Mouse (Mus musculus) adrenal gland, postnatal 36 days (tissue): Measurements from ENCODE around the gene Pspn. TPM values are rescaled to one million over a fixed set of nuclear protein-coding genes. Genes with fewer than 3 reads are reported as not detected.

ENCODE experiments used
- DNase-seq, 2 experiments: peaks; one replicate each; pipeline ENCODE4 v3.0.0; 2021; ENCODE audit warnings: mixed read lengths in 1 of 2
- total RNA-seq, 2 experiments: library from RNA; stranded (reverse); gene quantifications; 2 replicates each; pipeline ENCODE4 v1.2.3; 2021

Gene Pspn
- total RNA-seq, 2 experiments from 2014 or later, result 0.76 to 2.7 TPM

- peak in 1 of 2 experiments; percentile 48 for DNase-seq
Measured at GRCm38 (mm10) chr17:56996506-56996905, 3.3 kb downstream of the Pspn start.

DNA sequence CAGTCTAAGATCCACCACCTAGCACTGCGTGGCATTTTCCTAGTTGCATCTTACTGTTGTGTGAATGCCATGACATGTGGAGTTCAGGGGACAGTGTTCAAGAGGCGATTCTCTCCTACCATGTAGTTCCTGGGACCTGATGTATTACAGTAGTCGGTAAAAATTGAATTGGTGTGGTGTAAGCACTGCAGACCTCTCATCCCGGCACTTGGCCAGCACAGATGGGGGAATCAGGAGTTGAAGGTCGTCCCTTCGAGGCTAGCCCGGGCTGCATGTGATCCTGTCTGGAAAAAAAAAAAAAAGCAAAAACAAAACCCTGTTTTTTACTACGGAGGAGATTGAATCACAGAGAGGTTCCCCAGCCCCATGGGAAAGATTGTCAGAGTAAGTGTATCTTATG, 4.8 kb downstream of the Pspn start:
- DNase-seq, result peak; percentile 63 to 64

GRCm38 (mm10) chr17:56990966-56991365, 8.9 kb downstream of the Pspn start:
- DNase-seq, result no peak

DNA sequence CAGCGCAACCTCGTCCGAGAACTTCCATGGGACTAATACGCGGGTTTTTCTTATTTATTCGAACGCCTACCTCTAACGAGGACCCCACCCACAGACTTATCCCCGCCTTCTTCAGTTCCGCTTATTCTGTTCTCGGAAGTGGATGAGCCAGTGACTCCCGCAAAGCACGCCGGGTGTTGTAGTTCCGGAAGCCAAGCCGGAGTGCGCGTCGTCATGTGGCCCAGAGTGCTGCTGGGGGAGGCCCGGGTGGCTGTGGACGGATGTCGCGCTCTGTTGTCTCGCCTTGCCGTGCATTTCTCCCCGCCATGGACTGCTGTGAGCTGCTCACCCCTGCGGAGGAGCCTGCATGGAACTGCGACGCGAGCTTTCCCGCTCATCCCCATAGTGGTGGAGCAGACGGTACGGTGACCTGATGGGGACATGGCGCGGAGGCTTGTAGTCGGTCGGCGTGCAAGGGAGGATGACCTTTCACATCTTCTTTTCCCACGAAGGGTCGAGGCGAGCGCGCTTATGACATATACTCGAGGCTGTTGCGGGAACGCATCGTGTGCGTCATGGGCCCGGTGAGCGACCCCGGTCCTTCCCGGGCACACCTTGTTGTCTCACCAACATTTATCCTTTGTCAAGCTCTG, 9.6 kb downstream of the Pspn start, which contains the start of gene Clpp:
Gene Clpp (plus strand): TSS at position 191 of the 632 bp plus-strand sequence.
- peak; percentile 95 to 96 for DNase-seq

GRCm38 (mm10) chr17:56989467-56990114, 10.2 kb downstream of the Pspn start:
- peak; percentile 77 to 81 for DNase-seq

DNA sequence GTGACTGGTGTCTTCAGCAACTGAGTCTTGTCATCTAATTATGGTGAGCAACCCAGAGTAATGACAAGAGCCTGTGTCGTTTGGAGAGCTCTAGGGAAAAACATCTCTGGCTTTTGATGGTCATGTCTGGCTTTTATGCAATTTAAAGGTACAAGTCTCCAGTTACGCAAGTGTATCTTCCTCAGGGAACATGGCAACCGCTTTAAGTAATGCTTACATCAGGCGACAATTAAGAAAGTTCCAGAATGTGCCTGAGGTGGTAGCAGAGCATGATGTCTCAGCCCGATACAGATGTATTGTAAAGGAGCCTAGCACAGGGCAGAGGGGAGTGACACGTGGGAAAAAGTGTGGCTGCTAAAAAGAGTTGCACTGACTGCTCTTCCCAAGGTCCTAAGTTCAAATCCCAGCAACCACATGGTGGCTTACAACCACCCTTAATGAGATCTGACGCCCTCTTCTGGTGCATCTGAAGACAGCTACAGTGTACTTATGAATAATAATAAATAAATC, 10.8 kb downstream of the Pspn start:
- no peak for DNase-seq

- DNase-seq, result no peak
Measured at GRCm38 (mm10) chr17:56988441-56988840, 11.4 kb downstream of the Pspn start.

DNA sequence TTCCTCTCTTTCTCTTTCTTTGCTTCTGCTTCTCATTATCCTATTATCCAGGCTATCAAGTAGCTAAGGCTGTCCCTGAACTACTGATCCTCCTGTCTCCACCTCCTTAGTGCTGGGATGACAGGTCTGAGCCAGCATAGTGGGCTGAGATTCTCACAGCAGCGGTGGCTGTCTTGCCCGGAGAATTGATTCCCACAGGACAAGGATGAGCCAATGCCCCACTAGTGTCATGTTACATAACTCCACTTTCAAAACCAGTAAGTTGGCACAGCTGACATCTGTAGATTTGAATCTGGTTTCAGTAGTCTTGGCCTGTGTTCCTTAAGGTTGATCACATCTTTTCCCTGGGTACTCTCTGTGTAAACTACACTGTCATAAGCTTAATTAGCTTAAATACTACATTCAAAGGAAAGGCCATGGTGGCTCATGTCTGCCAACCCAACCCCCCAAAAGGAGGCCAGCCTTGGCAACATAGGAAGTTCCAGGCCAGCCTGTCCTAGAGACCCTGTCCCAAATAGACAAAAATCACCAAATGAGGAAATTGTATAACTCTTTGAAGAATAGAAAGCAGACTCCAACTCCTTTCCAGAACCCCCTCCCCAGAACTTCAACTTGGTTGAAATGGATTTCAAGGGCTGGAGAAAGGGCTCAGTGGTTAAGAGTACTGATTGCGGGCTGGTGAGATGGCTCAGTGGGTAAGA, 13.6 kb downstream of the Pspn start:
- DNase-seq, result no peak

GRCm38 (mm10) chr17:56985656-56986055, 14.2 kb downstream of the Pspn start:
- DNase-seq, result no peak

GRCm38 (mm10) chr17:56984886-56985285, 14.9 kb downstream of the Pspn start:
- no peak for DNase-seq

DNA sequence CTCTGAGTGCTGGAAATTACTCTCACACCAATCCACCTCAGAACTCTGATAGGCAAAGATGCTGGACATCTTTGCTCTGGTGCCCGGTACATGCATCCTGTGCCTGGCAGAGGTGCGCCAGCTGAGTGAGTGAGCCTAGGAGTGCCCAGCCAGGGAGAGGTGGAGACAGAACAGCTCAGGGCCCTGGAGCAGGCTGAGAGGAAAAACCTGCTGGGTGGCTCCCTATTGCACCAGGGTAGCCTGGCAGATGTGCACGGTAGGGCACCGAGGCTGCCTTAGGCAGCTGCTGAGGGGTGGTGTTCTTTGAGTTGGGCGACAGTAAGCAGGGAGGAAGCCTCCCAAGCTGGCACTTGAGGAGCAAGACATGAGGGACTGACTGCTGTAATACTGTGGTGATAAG, 17.8 kb downstream of the Pspn start, which contains the start of gene Acer1:
Gene Acer1 (minus strand): TSS at position 114 of the 400 bp plus-strand sequence.
- no peak for DNase-seq

DNA sequence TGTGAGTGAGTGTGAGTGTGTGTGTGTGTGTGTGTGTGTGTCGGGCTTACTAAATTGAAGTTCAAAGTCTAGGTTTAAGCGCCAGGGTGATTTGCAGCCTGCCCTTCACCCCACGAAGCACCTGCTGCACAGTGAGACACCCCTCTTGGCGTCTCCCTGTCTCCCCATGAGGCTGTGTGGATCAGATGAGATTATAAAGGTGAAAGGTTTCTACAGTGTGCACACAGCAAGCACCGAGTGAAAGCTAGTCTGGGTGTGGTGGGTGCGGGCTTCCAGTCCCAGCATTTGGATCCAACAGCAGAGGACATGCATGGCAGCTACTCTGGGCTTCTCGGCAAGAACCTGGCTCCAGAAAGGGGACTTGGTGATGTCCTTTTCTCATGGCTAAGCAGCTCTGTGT, 18.8 kb downstream of the Pspn start:
- DNase-seq, result no peak

DNA sequence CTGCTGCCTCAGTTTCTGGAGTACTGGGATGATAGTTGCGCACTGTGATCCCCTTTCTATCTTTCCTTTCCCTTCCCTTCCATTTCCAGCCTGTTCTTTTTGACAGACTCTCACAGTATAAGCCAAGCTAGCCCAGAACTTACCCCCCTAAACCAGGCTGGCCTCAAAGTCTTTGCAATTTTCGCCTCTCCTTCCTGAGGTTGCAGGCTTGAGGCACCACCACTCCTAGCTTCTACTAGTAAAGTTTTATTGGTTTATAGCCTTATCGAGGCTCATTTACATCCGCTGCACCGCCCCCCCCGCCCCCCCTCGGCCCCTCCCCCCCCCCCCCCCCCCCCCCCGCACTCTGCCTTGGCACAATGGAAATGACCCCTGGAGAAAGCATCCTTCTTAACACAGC, 20.3 kb downstream of the Pspn start:
- DNase-seq, result no peak

GRCm38 (mm10) chr17:56976531-56977390, 23.1 kb downstream of the Pspn start:
- DNase-seq, result no peak

GRCm38 (mm10) chr17:56975391-56975790, 24.4 kb downstream of the Pspn start:
- no peak for DNase-seq

GRCm38 (mm10) chr17:56974708-56975240, 25.0 kb downstream of the Pspn start:
- no peak for DNase-seq

- no peak for DNase-seq
Measured at GRCm38 (mm10) chr17:56973956-56974707, 25.7 kb downstream of the Pspn start.

DNA sequence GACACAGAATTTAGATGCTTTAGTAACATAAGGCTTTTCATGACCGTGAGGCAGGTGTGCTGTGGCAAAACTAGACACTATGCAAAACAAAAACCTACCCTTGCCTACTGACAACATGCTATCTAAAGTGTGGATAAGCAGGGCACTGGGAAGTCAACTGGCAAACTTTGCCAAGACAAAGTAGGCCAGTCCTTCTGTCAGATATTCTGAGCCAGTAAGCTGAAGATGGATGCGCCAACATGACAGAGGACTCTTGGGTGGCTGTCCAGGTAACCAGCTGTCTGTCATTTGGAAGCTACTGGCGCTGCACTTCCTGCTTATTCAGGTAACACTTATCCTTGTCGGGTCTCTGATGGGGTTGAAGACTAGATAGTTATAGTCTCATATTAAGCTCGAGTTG, 29.7 kb downstream of the Pspn start:
- no peak for DNase-seq

DNA sequence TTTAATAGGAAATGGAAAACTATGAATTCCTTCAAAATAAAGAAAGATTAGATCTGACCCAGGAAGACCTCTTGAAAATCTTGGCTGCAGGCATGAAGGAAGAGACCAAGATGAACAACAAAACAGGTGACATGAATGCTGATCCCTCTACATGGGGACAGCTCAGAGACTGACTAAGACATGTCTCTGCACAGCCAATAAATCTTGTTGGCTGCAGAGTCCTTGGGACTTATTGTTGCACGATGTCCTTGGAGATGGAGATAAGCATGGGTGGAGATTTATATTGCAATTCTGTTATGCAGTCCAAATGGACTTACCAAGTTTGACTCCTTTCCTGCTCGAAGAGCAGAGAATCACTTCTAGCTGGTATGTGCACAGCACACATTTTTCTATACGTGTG, 30.5 kb downstream of the Pspn start:
- peak; percentile 42 to 52 for DNase-seq

GRCm38 (mm10) chr17:56963646-56964045, 36.2 kb downstream of the Pspn start:
- no peak for DNase-seq
